In genomic region chr11:101924441-101924976, GRCm38 (mm10) we compare ENCODE assay signal across 33 mouse cellular contexts. TPM values are rescaled to one million over a fixed set of nuclear protein-coding genes. Genes with fewer than 3 reads are reported as not detected.
DNase-seq lines count a peak whose midpoint lies in the region; ATAC-seq lines count a peak whose summit lies in the region.
"Had no signal": no experiment of that assay in that cellular context is flagged by ENCODE, and none has a peak within 500 bp of the region (broad histone marks: within the 10 kb centered on the region; RNA-seq: fewer than 3 reads in every experiment).

No protein-coding gene starts in this region.

- 84% methylated on average over 16 of the region's 19 CpGs for WGBS in kidney, embryonic 15.5 days

- H3K4me1 ChIP-seq in kidney, embryonic 15.5 days = peaks cover 52% of the 10 kb centered on the region
- H3K4me1 ChIP-seq: forebrain, embryonic 15.5 days; liver, embryonic 15.5 days had no signal

- no peak for DNase-seq in kidney, postnatal 10 days
- peak; percentile 64 for DNase-seq in ES-CJ7 (ENCODE audit: low read depth, low spot score)
- DNase-seq in R1 (ENCODE audit: low read depth, low spot score) = peak; percentile 94
- DNase-seq in spleen, postnatal 36 days (ENCODE audit: low spot score in 2 of 2) = no peak
- DNase-seq: adrenal gland, postnatal 25 days; cerebellum, adult 18-20 months; cerebellum, postnatal 10 days; gastrocnemius, postnatal 10 days; heart, postnatal 4 days; kidney, postnatal 4 days; lung, postnatal 36 days; right cerebral cortex, adult 18-20 months; thymus, postnatal 4 days had no signal

- H3K9ac ChIP-seq in kidney, embryonic 15.5 days = no peak overlapping the region
- H3K9ac ChIP-seq: embryonic facial prominence, embryonic 13.5 days; forebrain, embryonic 15.5 days; hindbrain, embryonic 14.5 days; limb, embryonic 15.5 days; liver, embryonic 15.5 days; neural tube, embryonic 12.5 days had no signal

- no peak for ATAC-seq in kidney, embryonic 15.5 days (replicated peaks; ENCODE audit: low FRiP score)
- ATAC-seq in frontal cortex, adult (ENCODE audit: low TSS enrichment) = no peak
- ATAC-seq: forebrain, embryonic 15.5 days; intestine, postnatal 0 days had no signal

- no peaks in the 10 kb centered on the region for H3K9me3 ChIP-seq in kidney, embryonic 15.5 days (replicated peaks)
- H3K9me3 ChIP-seq: embryonic facial prominence, embryonic 13.5 days; forebrain, embryonic 10.5 days; forebrain, embryonic 15.5 days; limb, embryonic 10.5 days; limb, embryonic 15.5 days; liver, embryonic 15.5 days; neural tube, embryonic 12.5 days had no signal

- H3K36me3 ChIP-seq in kidney, embryonic 15.5 days = no peaks in the 10 kb centered on the region
- H3K36me3 ChIP-seq: embryonic facial prominence, embryonic 13.5 days; forebrain, embryonic 10.5 days; forebrain, embryonic 15.5 days; limb, embryonic 10.5 days; limb, embryonic 15.5 days; liver, embryonic 15.5 days; neural tube, embryonic 12.5 days had no signal

- peak overlapping the region; percentile 73; the same call in 1 of the 2 replicates for H3K27ac ChIP-seq in kidney, embryonic 15.5 days
- H3K27ac ChIP-seq: embryonic facial prominence, embryonic 13.5 days; forebrain, embryonic 10.5 days; forebrain, embryonic 15.5 days; hindbrain, embryonic 14.5 days; limb, embryonic 10.5 days; limb, embryonic 15.5 days; liver, embryonic 15.5 days; neural tube, embryonic 12.5 days had no signal

- H3K27me3 ChIP-seq in kidney, embryonic 15.5 days = no peaks in the 10 kb centered on the region; the same call in 1 of the 2 replicates
- H3K27me3 ChIP-seq: forebrain, embryonic 15.5 days had no signal

- no peak overlapping the region for H3K4me3 ChIP-seq in kidney, embryonic 15.5 days (replicated peaks)
- H3K4me3 ChIP-seq: embryonic facial prominence, embryonic 13.5 days; forebrain, embryonic 10.5 days; forebrain, embryonic 15.5 days; limb, embryonic 10.5 days; limb, embryonic 15.5 days; liver, embryonic 15.5 days; myocyte; neural tube, embryonic 12.5 days had no signal

- H3K4me2 ChIP-seq in kidney, embryonic 15.5 days = no peak overlapping the region
- H3K4me2 ChIP-seq: embryonic facial prominence, embryonic 13.5 days; forebrain, embryonic 15.5 days; heart, embryonic 11.5 days; hindbrain, embryonic 14.5 days; limb, embryonic 15.5 days; liver, embryonic 15.5 days; midbrain, embryonic 11.5 days; neural tube, embryonic 12.5 days had no signal

RNA-seq across cellular contexts. Expression of gene Meox1, which starts 30.3 kb away (rescaled TPM):
- 13.6 and 15.4 TPM in 2 replicates for polyA plus RNA-seq in kidney, embryonic 15.5 days (2015; fragmentation: Nextera tagmentation; extraction: Ambion mirVana)

RNA-seq across cellular contexts. Expression of gene Sost, which starts 42.3 kb away (rescaled TPM):
- polyA plus RNA-seq in kidney, embryonic 15.5 days (2015; fragmentation: Nextera tagmentation; extraction: Ambion mirVana) = 0.83 and 1.4 TPM in 2 replicates
- polyA plus RNA-seq: forebrain, embryonic 10.5 days; forebrain, embryonic 15.5 days; hindbrain, embryonic 14.5 days; intestine, postnatal 0 days; midbrain, embryonic 11.5 days had no signal

RNA-seq across cellular contexts. Expression of gene Cfap97d1, which starts 59.6 kb away (rescaled TPM):
- not detected in 2 replicates for polyA plus RNA-seq in kidney, embryonic 15.5 days (2015; fragmentation: Nextera tagmentation; extraction: Ambion mirVana)
- polyA plus RNA-seq: embryonic facial prominence, embryonic 13.5 days; forebrain, embryonic 10.5 days; forebrain, embryonic 15.5 days; heart, embryonic 11.5 days; heart, embryonic 16.5 days; hindbrain, embryonic 14.5 days; intestine, postnatal 0 days; kidney, embryonic 16.5 days; limb, embryonic 10.5 days; limb, embryonic 15.5 days; liver, embryonic 15.5 days; lung, embryonic 16.5 days; midbrain, embryonic 11.5 days; midbrain, postnatal 0 days; myocyte; neural tube, embryonic 12.5 days; spleen, adult 2 months; thymus, postnatal 0 days had no signal

Comparison
In these comparisons a context has a peak if more than half of its experiments do, and no peak if none do; other contexts are left out.
1. DNase-seq: peak in ES-CJ7 (single experiment) and R1 (single experiment); none in kidney, postnatal 10 days (single experiment) and spleen, postnatal 36 days (0 of 2).